Mouse (Mus musculus): ENCODE results near the gene Rims1. TPM values are rescaled to one million over a fixed set of nuclear protein-coding genes. Genes with fewer than 3 reads are reported as not detected.

Gene Rims1
- not detected in 2 replicates for polyA plus RNA-seq (2012; ENCODE audit: insufficient read depth, low replicate concordance)

- H3K9me3 ChIP-seq = no peaks in the 10 kb centered on the region
- H3K27me3 ChIP-seq (replicated peaks) = peaks cover 34% of the 10 kb centered on the region
- H3K4me3 ChIP-seq (replicated peaks) = peak within 1 kb of the TSS; percentile 87
- peaks cover 9% of the 10 kb centered on the region for H3K4me1 ChIP-seq
- H3K36me3 ChIP-seq (replicated peaks; ENCODE audit: low read length) = no peaks in the 10 kb centered on the region
- TF ChIP-seq FLI1 (IDR thresholded peaks at IDR 0.05; ENCODE audit: low read length) = no peak
- no peak for TF ChIP-seq GATA1 (IDR thresholded peaks at IDR 0.05; ENCODE audit: borderline replicate concordance, low read length)
Measured at GRCm38 (mm10) chr1:22805726-22806625, at the start of gene Rims1. Gene Rims1 (minus strand): TSS chr1:22805994.

GRCm38 (mm10) chr1:22806626-22807096, 867 bp upstream of the Rims1 start:
- TF ChIP-seq FLI1 (IDR thresholded peaks at IDR 0.05; ENCODE audit: low read length) (no peak), GATA1 (IDR thresholded peaks at IDR 0.05; ENCODE audit: borderline replicate concordance, low read length) (no peak)
- no peaks in the 10 kb centered on the region for H3K9me3 ChIP-seq
- H3K36me3 ChIP-seq (replicated peaks; ENCODE audit: low read length) = no peaks in the 10 kb centered on the region
- H3K27me3 ChIP-seq (replicated peaks) = peaks cover 34% of the 10 kb centered on the region
- no peak overlapping the region for H3K4me3 ChIP-seq (replicated peaks)
- H3K4me1 ChIP-seq = peaks cover 9% of the 10 kb centered on the region

DNA sequence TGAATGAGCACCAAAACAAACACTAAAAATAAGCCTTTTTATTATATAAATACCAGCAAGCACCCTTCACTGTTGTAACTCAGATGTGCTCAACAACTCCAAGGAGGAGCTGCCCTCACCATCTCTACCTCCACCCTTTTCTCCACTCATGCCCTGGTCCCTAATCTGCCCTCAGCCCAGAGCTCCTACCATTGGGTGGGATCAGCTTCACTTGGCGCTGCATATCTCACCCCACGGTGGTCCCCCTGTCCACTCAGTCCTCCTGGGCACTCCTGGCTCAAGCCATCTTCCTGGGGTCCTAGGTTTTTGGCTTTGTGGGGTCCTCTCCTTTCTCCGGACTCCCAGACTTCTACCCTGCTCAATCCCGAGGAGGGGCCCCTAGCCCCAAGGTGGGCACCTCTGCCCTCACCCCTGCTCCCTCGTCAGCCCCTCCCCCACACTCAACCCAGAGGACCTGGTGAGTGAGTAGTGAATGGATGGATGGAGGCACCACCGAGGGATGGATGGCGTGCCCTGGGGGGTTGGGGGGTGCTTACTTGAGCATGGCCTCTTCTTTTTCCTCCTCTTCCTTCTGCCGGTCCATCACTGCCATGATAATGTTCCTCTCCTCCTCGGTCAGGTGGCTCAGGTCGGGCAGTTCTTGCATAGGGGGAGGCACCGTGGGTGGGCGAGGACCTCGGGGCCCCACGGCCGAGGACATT, 619 bp downstream of the Rims1 start:
- Histone ChIP-seq H3K9me3 (no peaks in the 10 kb centered on the region), H3K27me3 (replicated peaks) (peaks cover 34% of the 10 kb centered on the region), H3K4me1 (peaks cover 9% of the 10 kb centered on the region), H3K4me3 (replicated peaks) (peak overlapping the region; percentile 87), H3K36me3 (replicated peaks; ENCODE audit: low read length) (no peaks in the 10 kb centered on the region)
- TF ChIP-seq FLI1 (IDR thresholded peaks at IDR 0.05; ENCODE audit: low read length) (no peak), GATA1 (IDR thresholded peaks at IDR 0.05; ENCODE audit: borderline replicate concordance, low read length) (no peak)

GRCm38 (mm10) chr1:22804148-22804885, 1.5 kb downstream of the Rims1 start:
- Histone ChIP-seq H3K4me1 (peaks cover 9% of the 10 kb centered on the region), H3K27me3 (replicated peaks) (peaks cover 34% of the 10 kb centered on the region), H3K9me3 (no peaks in the 10 kb centered on the region), H3K4me3 (replicated peaks) (no peak overlapping the region), H3K36me3 (replicated peaks; ENCODE audit: low read length) (no peaks in the 10 kb centered on the region)
- no peak for TF ChIP-seq GATA1 (IDR thresholded peaks at IDR 0.05; ENCODE audit: borderline replicate concordance, low read length)
- TF ChIP-seq FLI1 (IDR thresholded peaks at IDR 0.05; ENCODE audit: low read length) = no peak

GRCm38 (mm10) chr1:22803471-22803870, 2.3 kb downstream of the Rims1 start:
- peaks cover 34% of the 10 kb centered on the region for H3K27me3 ChIP-seq (replicated peaks)
- H3K4me3 ChIP-seq (replicated peaks) = no peak overlapping the region
- H3K4me1 ChIP-seq = peaks cover 9% of the 10 kb centered on the region
- H3K36me3 ChIP-seq (replicated peaks; ENCODE audit: low read length) = no peaks in the 10 kb centered on the region
- TF ChIP-seq FLI1 (IDR thresholded peaks at IDR 0.05; ENCODE audit: low read length) (no peak), GATA1 (IDR thresholded peaks at IDR 0.05; ENCODE audit: borderline replicate concordance, low read length) (no peak)
- H3K9me3 ChIP-seq = no peaks in the 10 kb centered on the region

- Histone ChIP-seq H3K4me3 (replicated peaks) (no peak overlapping the region), H3K36me3 (replicated peaks; ENCODE audit: low read length) (no peaks in the 10 kb centered on the region), H3K27me3 (replicated peaks) (peaks cover 18% of the 10 kb centered on the region), H3K9me3 (no peaks in the 10 kb centered on the region), H3K4me1 (no peaks in the 10 kb centered on the region; the same call in 1 of the 2 replicates)
- TF ChIP-seq GATA1 (IDR thresholded peaks at IDR 0.05; ENCODE audit: borderline replicate concordance, low read length) = no peak
- TF ChIP-seq FLI1 (IDR thresholded peaks at IDR 0.05; ENCODE audit: low read length) = no peak
Measured at GRCm38 (mm10) chr1:22800276-22800675, 5.5 kb downstream of the Rims1 start.

GRCm38 (mm10) chr1:22797091-22797490, 8.7 kb downstream of the Rims1 start:
- H3K4me1 ChIP-seq = no peaks in the 10 kb centered on the region
- no peaks in the 10 kb centered on the region for H3K27me3 ChIP-seq (replicated peaks)
- H3K36me3 ChIP-seq (replicated peaks; ENCODE audit: low read length) = no peaks in the 10 kb centered on the region
- no peak overlapping the region for H3K4me3 ChIP-seq (replicated peaks)
- no peaks in the 10 kb centered on the region for H3K9me3 ChIP-seq
- no peak for TF ChIP-seq GATA1 (IDR thresholded peaks at IDR 0.05; ENCODE audit: borderline replicate concordance, low read length)
- no peak for TF ChIP-seq FLI1 (IDR thresholded peaks at IDR 0.05; ENCODE audit: low read length)

DNA sequence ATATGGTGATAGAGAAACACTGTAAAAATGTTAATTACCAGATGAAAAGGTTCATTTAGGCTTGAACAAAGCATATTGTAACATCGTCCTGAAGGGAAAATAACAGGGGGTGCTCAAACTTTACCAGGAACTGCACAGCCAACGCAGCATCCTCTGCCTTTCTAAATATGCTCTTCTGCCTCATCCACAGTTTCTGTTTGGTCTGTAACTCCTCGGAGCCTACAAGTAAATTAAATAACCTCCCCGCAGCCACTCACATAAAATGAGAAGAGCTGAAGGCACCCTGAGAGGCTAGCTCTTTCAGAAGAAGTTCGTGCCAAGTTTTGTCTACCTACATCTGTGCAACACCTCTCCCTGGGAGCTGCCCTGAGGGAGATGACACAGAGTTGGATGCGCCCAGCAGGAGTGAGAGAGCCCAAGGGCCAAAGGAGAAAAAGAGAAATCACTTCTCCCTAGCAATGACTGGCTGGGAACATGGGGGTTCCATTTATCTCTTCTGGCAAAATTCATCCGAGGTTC, 16.3 kb downstream of the Rims1 start:
- Histone ChIP-seq H3K4me1 (no peaks in the 10 kb centered on the region), H3K27me3 (replicated peaks) (no peaks in the 10 kb centered on the region), H3K4me3 (replicated peaks) (no peak overlapping the region), H3K9me3 (no peaks in the 10 kb centered on the region), H3K36me3 (replicated peaks; ENCODE audit: low read length) (no peaks in the 10 kb centered on the region)
- TF ChIP-seq FLI1 (IDR thresholded peaks at IDR 0.05; ENCODE audit: low read length) (no peak), GATA1 (IDR thresholded peaks at IDR 0.05; ENCODE audit: borderline replicate concordance, low read length) (no peak)

DNA sequence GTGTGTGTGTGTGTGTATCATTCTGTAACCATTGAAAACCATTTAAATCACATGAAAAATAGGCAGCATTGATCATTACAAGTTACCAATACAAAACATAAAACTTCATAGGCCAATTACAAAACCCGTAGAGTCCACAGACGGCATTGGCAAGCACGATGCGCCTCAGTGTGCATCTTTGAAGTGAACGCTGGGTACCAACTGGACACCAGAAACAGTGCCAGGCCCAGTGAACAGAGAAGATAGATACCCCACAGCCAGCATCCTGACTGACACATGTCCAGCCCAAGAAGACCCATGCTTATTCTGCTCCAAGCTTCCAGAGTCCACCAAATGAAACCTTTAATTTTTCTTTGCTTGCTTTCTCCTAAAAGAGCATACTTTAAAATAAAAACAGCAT, 18.2 kb downstream of the Rims1 start:
- Histone ChIP-seq H3K36me3 (replicated peaks; ENCODE audit: low read length) (no peaks in the 10 kb centered on the region), H3K4me1 (no peaks in the 10 kb centered on the region), H3K9me3 (no peaks in the 10 kb centered on the region), H3K4me3 (replicated peaks) (no peak overlapping the region), H3K27me3 (replicated peaks) (no peaks in the 10 kb centered on the region)
- TF ChIP-seq GATA1 (IDR thresholded peaks at IDR 0.05; ENCODE audit: borderline replicate concordance, low read length) (no peak), FLI1 (IDR thresholded peaks at IDR 0.05; ENCODE audit: low read length) (no peak)
